Mouse (Mus musculus): ENCODE data around the gene Mxi1.
A peak's percentile ranks its signal among the peaks of the same experiment; 100 is the strongest.

Mxi1 gene

DNA sequence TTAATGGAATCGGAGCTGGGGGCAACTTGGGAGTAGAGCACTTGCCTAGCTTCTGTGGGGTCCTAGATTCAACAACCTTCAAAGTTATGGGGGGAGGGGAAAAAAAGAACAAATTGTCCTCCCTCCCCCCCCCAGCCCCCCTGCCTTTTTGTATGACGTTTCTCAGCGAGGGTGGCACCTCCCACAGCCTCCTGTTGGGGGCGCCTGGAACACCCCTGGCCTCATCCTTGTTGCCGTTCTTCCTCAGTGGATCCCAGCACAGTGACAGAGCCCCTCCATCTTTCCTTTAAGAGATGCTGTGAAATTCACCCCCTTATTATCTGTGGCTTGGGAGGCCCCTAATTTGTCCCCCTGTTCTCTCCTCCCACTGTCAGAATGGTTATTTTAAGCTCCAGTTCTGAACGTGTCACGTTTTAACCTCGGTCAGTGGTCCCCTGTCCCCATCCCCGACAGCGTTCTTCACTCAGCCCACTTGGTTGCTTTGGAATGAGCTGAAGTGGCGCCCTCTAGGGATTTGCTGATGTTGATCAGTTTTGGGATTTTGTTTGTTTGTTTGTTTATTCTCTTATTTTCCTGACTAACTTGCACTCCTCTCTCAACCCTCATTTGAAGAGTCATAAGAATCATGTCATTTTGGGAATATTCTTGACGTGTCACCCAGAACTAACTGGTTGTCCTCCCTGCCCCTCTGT, 92.6 kb downstream of the Mxi1 start:
- no peak for DNase-seq

DNA sequence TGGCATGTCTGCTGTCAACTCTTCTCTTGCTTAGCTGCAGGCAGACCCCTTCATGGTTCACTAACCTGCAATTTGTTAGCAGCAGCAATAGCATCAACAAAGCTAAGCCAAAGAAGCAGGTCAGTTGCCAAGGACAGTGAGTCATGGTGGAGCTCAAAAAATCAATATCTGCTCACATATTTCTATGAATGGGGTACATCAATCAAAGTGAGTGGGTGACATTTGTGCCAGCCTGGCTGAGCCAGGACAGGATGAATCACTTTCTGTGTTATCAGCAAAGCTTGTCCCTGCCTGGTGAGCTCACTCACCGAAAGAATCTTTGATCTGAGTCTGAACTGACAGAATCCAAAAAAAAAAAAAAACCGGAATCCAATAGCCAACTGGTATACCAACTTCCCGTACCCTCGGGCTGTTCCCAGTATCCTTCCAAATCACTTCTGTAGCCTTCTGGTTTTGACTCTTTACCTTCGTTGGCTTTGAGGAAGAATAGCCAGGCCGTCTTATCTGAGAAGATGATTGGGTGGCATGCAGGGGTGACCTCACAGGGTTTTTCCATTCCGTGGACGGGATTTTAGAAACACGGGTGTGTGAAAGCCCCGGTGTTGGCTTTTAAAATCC, 94.0 kb downstream of the Mxi1 start:
- no peak for DNase-seq

DNA sequence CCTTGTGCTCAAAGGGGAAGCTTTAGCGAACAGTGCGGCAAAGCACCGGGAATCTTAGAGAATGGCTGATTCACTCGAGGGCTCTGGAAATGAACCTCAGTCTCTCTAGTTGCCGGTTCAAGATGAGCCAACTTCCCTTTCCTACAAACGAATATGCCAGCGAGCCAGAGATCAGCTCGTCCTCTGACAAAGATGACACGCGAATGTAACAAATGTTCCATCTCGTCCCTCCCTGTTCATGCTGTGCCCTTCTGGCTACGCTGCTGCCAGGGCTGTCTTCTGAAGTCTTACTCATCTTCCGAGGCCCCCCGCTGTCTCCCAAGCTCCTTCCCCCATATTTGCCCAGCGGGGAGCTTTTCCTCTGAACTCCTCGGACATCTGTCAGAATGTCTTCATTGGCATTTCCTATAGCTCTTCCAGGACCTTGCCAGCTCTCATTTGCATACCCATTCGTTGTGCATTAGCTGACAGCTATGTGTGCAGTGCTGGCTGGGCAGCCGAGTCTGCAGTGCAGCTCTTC, 94.6 kb downstream of the Mxi1 start:
- DNase-seq: no peak

DNA sequence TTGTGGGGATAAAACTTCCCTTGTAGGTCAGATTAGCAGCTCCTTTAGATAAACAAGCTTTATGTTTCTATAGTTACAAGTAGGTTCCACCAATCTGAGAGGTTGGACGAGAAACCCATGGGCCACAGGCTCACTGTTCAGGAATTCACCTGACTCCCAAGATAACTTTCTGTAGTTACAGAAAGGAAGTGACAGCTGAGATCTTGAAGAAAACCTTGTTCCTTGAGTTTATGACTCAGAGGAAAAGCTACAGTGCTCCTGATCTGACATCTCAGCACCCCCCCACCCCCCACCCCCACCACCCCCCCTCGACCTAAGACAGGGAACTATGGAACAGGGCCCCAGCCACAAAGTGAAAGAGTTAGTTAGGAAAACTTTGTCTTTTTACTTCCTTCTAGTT, 95.5 kb downstream of the Mxi1 start:
- no peak for DNase-seq

DNA sequence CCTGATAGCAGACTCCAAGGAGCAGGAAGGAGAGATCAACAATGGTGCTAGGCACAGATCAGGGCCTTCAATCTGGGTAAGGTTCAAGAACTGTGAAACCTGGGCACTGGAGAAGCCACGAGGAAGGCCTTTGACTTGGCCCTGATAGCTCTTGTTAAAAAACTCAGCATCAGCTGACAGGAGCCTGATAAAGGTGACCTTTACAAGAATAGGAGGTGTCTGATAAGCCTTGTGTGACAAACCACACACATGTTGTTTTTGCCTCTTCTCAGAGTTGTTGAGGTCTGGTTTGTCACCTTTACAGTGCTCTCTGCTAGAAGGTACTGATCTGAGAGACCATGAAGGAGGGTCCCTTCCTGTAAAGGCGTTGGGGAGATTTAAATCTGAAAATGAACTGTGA, 97.0 kb downstream of the Mxi1 start:
- no peak for DNase-seq

DNA sequence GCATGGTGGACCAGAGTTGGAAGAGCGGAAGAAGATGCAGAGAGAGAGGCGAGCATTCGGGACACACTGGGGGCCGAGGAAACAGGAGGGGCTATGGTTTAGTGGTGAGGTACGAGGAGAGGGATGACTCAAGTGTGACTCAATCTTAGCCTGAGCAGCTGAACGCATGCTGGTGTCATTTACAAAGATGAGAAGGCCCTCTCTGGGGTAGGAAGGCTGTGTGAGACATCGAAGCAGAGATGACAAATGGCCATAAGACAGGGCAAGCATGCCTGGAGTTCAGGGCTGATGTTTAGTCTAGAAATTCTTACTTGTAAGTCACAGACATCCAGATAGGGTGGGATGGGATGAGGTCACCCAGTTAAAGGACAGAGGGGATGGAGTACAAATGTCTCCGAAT, 98.1 kb downstream of the Mxi1 start:
- no peak for DNase-seq

DNA sequence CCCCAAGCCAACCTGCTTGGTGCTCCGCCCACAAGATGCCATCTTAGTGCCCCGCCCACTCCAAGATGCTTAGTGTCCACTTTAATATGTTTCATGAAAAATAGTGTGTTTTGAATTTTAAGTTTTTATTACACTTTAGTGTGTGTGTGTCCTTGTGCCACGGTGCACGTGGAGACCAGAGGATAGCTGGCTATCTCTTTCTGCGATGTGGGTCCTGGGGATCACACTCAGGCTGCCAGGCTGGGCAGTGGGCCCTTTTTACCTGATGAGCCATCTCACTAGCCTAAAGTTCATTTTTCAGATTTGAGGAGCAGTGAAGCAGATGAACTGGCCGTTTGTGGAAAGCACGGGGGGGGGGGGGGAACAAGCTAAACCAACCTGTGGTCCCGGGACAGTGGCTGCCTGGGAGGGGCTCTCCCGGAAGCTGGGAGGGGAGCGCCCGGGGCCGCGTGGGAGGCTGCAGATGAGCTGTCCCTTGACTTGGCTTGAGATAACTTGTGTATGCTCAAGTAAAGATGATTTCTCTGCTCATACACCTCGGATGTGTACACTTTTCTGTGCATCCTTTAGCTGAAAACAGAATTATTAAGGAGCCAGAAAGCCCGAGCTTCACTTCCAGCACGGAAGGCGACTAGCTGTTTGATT, 99.5 kb downstream of the Mxi1 start:
- no peak for DNase-seq

DNA sequence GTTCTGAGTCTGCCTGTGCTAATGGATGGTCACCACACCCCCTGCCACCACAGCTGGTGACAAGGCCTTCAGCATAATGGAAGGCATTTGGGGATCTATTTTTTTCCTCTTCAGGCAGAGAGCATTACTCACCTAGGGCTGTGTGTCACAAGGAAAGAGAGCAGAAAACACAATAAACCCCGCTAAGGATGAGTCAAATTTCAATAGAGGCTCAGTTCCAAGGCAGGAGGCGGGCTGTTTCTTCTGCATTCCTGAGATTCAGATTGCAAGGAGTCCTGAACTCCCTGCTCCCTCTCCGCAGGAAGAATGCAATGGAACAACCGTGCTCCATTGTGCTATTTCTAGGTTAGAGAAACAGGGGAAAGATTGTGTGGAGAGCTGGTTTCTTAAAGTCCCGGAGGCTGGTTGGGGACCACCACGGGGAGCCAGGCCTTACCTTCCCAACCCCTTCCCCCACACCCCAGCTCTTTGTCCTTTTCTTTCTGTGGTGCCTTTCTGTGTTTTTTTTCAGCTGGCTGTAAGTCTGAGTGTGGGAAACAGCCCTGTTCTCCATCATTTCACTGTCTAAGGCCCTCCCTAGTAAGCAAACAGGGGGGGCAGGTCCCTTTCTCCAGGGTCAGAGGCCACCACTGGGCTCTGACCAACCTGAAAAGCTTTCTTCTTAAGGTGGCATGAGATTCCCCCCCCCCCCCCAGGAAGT, 102.0 kb downstream of the Mxi1 start:
- DNase-seq: no peak

DNA sequence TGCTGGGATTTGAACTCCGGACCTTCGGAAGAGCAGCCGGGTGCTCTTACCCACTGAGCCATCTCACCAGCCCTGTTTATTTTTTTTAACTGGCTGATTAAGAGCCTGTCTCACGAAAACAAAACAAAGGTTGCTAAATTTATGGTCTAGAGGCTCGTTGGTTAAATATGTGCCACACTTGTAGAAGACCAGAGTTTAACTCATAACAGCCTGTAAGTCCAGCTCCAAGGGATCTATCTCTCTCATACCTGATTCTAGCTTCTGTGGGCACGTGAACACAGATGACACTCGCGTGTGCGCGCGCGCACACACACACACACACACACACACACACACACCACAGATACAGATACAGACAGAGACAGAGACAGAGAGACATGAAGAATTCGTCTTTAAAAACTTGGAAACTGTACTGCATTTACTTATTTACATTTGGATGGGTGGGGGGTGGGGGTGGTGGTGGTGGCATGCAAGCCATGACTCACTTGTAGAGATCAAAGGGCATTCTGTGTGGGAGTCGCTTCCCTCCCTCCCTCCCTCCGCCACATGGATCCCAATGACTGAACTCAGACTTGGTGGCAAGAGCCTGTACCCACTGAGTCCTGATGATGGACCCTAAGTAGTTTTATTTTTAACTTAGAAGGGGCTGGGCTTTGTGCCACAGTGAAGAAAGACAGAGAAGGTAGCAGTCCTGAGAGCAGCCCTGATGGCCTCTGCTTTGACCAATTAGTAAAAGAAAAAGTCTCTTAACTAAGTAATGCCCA, 103.5 kb downstream of the Mxi1 start:
- DNase-seq: peak; percentile 46

DNA sequence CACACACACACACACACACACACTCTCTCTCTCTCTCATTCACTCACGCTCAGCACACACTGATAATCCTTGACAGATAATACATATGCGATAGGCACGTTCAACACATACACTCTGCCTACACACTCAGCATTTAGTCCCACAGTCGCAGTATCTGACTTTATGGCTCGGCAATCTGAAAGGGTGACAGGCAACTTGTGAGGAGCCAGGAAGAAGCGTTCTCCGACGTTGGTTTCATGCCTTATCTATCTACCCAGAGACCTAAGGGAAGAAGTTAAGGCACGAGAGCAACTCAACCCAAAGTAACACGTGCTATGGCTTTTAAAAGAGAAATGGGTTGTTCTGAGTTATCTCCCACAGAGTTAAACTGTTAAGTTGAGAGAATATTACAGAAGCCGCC, 104.3 kb downstream of the Mxi1 start:
- DNase-seq: no peak

DNA sequence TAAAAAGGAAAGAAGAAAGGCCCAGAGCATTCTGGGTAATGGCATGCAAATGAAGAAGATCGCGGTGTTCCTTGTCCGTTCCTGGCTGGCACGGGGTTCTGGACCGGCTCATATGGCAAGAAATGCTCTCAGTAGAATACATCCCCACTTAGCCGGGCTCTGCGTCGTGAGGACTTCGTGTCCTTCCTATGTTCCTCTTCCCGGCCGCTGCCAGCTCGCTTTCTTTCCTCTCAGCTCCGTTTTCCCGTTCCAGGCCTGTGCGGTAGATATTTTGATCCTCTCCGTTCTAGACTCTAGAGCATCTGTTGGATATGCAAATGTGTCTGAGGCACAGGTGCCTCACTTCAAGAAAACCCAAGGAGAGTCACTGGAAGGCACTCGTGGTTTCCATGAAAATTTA, 104.9 kb downstream of the Mxi1 start:
- DNase-seq: no peak

DNA sequence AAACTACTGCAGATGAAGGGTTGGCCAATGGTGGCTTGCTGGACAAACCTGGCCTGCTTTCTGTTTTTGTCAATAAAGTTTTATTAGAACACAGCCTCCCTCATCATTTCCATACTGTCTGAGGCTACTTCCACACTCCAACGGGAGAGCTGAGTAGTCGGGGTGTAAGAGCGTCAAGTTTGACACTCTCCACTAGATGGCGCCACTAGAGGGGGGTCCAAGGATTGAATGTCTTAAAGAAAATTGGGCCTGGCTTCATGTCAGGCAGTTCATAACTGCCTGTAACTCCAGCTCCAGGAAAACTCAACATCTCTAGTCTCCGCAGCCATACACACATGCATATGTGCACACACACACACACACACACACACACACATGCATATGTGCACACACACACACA, 109.5 kb downstream of the Mxi1 start:
- peak; percentile 59 for DNase-seq

DNA sequence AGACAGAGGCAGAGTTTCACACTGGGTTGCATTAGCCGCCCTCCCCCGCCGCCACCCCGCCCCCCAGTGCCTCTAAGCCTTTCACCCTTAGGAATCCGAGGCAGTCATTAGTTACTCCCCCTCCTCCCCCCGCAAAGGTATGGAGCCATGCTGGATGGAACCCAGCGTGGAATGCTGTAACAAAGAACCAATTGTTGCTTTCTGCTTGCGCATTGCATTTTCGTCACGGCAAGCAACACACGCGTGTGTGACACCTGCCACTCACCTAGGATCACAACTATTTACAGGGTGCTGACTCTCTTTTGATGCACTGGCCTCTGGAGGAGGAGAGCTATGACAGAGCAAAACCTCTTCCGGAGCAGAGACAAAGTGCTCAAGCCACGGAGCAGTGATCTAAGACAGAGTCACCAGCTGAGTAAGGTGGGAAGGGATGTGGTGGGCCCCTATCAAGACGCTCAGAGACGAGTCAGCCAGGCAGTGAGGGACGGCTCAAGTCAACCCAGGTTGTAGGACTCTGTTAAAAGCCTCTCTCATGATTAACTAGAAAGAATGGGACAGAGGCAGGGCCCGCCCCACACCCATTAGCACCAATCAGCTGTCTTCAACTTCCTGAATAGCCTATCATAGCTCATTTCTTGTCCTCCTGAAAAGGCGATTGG, 110.7 kb downstream of the Mxi1 start:
- DNase-seq: peak; percentile 89

DNA sequence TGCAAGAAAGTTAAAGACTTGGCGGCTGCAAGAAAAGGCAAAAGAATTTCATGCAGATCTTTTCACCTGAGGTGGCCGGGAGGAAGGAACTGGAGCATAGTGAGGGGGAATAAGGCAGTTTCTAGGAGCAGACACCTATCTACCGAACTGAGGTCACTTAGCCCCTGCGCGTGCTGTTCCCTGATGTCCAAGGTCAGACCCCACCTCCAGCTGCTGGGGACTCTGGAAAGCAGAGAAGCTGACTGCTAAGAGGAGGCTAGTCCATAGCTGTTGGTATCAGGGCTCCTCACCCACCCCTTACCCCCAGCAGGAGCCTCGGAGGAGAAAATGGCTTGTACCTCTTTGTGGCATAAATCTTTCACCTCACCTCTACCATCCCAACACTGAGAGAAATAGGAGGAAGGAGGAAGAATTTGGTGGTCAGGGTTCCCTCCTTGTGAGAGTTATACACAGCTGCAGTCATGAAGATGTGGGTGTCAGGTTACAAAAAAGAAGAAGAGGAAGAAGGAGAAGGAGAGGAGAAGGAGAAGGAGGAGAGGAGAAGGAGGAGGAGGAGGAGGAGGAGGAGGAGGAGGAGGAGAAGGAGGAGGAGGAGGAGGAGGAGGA, 111.4 kb downstream of the Mxi1 start:
- DNase-seq: no peak

DNA sequence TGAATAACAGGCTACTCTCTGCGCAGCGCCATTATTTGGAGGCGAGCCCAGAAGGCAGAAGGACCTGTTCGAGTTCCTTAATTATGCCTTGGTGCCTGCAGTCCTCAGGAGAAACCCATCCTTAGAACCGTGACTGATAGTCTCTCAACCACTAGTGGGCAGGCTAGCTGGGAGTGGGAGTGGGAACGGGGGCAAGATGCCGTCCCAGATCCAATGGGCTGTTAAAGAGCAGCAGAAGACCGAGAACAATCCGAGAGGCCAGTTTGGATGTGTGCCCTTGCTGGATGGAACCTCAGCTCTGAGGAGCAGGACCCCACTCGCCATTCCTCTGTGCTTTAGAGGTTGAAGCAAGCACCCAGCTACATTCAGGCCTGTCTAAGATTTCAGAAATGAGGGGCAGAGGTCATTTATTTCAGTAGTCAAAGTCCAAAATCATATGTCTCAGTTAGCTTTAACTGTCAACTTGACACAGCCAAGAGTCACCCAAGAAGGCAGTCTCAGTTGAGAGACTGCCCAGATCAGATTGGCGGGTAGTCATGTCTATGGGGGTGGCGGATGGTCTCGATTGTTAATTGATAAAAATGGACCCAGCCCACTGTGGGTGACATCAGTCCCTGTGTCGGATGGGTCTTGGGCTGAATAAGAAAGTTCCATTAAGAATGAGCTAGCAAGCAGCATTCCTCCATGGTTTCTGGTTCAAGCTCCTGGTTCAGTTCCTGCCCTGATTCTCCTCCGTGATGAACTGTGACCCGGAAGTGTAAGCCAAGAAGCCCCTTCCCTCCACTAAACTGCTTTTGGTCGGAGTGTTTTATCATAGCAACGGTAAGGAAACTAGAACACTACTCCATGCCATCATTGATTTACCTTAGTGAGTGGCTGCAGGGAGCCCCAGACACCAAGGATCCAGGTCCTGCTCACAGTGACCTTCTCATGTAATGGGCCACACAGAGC, 112.3 kb downstream of the Mxi1 start:
- no peak for DNase-seq

DNA sequence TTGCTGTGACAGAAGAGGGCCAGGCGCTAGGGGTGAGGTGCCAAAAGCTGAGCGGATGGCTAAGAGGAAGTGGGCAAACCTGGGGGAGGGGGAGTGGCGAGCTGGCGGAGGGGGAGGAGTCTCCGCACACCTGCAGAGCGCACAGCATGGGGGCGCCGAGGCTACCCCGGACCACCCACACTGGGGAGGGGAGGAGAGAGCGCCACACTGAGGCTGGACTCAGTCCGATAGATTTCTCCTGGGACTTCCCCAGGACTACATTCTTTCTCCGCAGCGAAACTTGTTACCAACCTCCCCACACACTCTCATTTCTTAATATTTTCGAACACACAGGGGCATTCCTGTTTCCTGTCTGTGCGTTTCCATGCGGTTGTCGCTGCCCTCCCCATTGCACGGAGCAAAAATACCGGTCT, 113.0 kb downstream of the Mxi1 start:
- DNase-seq: no peak

DNA sequence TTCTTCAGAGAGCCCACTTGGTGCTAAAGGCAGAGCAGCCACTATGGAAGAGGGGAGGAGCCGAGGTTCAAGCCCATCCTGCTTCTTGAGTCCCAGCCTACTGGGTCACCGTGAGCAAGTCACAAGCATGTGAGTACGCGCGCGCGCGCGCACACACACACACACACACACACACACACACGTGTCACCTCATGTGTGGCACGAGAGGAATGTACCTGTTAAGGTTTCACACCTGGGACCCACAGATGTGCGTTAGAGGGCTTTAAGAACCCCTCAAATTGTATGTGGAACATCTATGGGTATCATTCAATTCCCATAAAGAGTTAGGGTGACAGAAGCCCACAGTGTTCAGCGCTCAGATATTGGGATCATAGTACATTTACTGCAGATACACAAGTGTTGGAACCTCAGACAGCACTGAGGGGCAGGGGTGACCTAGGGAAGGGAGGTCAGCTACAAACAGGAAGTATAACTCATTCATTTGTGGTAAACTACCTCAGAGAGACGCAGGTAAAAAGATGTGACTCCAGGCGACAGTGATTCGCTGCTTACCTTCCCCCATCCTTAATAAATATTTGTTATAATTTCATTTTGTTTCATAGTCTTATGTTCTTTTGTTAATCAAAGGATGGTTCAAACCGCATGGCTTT, 113.6 kb downstream of the Mxi1 start:
- DNase-seq: no peak

DNA sequence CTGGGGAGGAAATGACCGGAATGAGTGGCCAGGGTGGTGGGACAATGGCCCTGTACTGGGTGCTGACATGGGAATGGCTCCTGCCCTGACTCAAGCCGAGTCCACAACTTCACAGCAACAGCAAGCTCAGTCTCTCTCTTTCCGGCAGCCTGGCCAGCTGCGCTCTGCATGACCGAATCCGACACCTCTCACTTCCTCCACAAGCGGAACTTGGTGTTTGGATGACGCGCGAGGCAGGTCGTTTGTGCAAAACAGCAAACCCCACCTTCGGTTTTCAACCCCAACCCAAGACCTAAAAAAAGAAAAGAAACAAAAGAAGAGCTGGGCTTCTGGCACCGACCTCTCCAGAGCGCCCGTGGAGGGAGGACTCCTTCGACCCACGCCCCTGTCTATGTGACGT, 114.3 kb downstream of the Mxi1 start:
- peak; percentile 66 for DNase-seq
